Mouse (Mus musculus): ENCODE measurements around the gene S100z. TPM values are rescaled to one million over a fixed set of nuclear protein-coding genes. Genes with fewer than 3 reads are reported as not detected.

The S100z gene
- polyA plus RNA-seq (2014; fragmentation: Nextera tagmentation; extraction: Ambion mirVana) = not detected in 2 replicates

GRCm38 (mm10) chr13:95478671-95479413, at the start of gene S100z:
TSS of gene S100z (minus strand) at chr13:95478721.
- H3K9ac ChIP-seq (ENCODE audit: low read length) = no peak within 1 kb of the TSS
- no peak within 1 kb of the TSS for H3K4me3 ChIP-seq (ENCODE audit: low read depth, low read length)
- no peak for ATAC-seq (ENCODE audit: insufficient number of reproducible peaks, low FRiP score, low TSS enrichment, low read depth)
- no peaks in the 10 kb centered on the region for H3K27me3 ChIP-seq (ENCODE audit: control insufficient read depth, insufficient read depth, low read length)
- no peaks in the 10 kb centered on the region for H3K36me3 ChIP-seq (ENCODE audit: control insufficient read depth, insufficient read depth, low read length)
- no peak for DNase-seq (ENCODE audit: low spot score)
- H3K4me2 ChIP-seq (ENCODE audit: low read depth, severe bottlenecking) = no peak within 1 kb of the TSS
- no peak within 1 kb of the TSS for H3K27ac ChIP-seq (replicated peaks; ENCODE audit: low read depth, low read length)
- WGBS = 85% methylated on average over 21 of the region's 21 CpGs
- no peaks in the 10 kb centered on the region for H3K4me1 ChIP-seq (ENCODE audit: control insufficient read depth, insufficient read depth, low read length)
- H3K9me3 ChIP-seq (ENCODE audit: control insufficient read depth, low read length) = no peaks in the 10 kb centered on the region

- H3K27me3 ChIP-seq (ENCODE audit: control insufficient read depth, insufficient read depth, low read length) = peaks cover 32% of the 10 kb centered on the region
- no peaks in the 10 kb centered on the region for H3K36me3 ChIP-seq (ENCODE audit: control insufficient read depth, insufficient read depth, low read length)
- H3K9me3 ChIP-seq (ENCODE audit: control insufficient read depth, low read length) = no peaks in the 10 kb centered on the region
- 1% methylated on average over 54 of the region's 54 CpGs for WGBS
- H3K9ac ChIP-seq (ENCODE audit: low read length) = no peak within 1 kb of the TSS
- peak; percentile 63 for DNase-seq (ENCODE audit: low spot score)
- H3K4me3 ChIP-seq (ENCODE audit: low read depth, low read length) = peak within 1 kb of the TSS; percentile 35
- H3K27ac ChIP-seq (replicated peaks; ENCODE audit: low read depth, low read length) = no peak within 1 kb of the TSS
- peak within 1 kb of the TSS; percentile 80 for H3K4me2 ChIP-seq (ENCODE audit: low read depth, severe bottlenecking)
- peak; percentile 60; the same call in 1 of the 2 replicates for ATAC-seq (ENCODE audit: insufficient number of reproducible peaks, low FRiP score, low TSS enrichment, low read depth)
- H3K4me1 ChIP-seq (ENCODE audit: control insufficient read depth, insufficient read depth, low read length) = peaks cover 9% of the 10 kb centered on the region
These were observed 46.4 kb upstream of the S100z start, which contains the start of gene F2rl1 for GRCm38 (mm10) chr13:95524674-95525491. TSS of gene F2rl1 (minus strand) at chr13:95525227.

- Histone ChIP-seq H3K27me3 (ENCODE audit: control insufficient read depth, insufficient read depth, low read length) (peaks cover 32% of the 10 kb centered on the region), H3K4me2 (ENCODE audit: low read depth, severe bottlenecking) (peak overlapping the region; percentile 80), H3K4me1 (ENCODE audit: control insufficient read depth, insufficient read depth, low read length) (peaks cover 9% of the 10 kb centered on the region), H3K9ac (ENCODE audit: low read length) (no peak overlapping the region), H3K4me3 (ENCODE audit: low read depth, low read length) (peak overlapping the region; percentile 35), H3K27ac (replicated peaks; ENCODE audit: low read depth, low read length) (no peak overlapping the region), H3K36me3 (ENCODE audit: control insufficient read depth, insufficient read depth, low read length) (no peaks in the 10 kb centered on the region), H3K9me3 (ENCODE audit: control insufficient read depth, low read length) (no peaks in the 10 kb centered on the region)
- WGBS = under 1% methylated on average over 13 of the region's 13 CpGs
- no peak for ATAC-seq (ENCODE audit: insufficient number of reproducible peaks, low FRiP score, low TSS enrichment, low read depth)
- DNase-seq (ENCODE audit: low spot score) = peak; percentile 58
These were observed 45.8 kb upstream of the S100z start for GRCm38 (mm10) chr13:95524424-95524673.

- Histone ChIP-seq H3K27me3 (ENCODE audit: control insufficient read depth, insufficient read depth, low read length) (peaks cover 32% of the 10 kb centered on the region), H3K9me3 (ENCODE audit: control insufficient read depth, low read length) (no peaks in the 10 kb centered on the region), H3K4me1 (ENCODE audit: control insufficient read depth, insufficient read depth, low read length) (peaks cover 9% of the 10 kb centered on the region), H3K27ac (replicated peaks; ENCODE audit: low read depth, low read length) (no peak overlapping the region), H3K4me2 (ENCODE audit: low read depth, severe bottlenecking) (peak overlapping the region; percentile 80), H3K9ac (ENCODE audit: low read length) (no peak overlapping the region), H3K4me3 (ENCODE audit: low read depth, low read length) (peak overlapping the region; percentile 35), H3K36me3 (ENCODE audit: control insufficient read depth, insufficient read depth, low read length) (no peaks in the 10 kb centered on the region)
- 1% methylated on average over 29 of the region's 29 CpGs for WGBS
- ATAC-seq (ENCODE audit: insufficient number of reproducible peaks, low FRiP score, low TSS enrichment, low read depth) (no peak), DNase-seq (ENCODE audit: low spot score) (peak; percentile 55)
These were observed 45.3 kb upstream of the S100z start for GRCm38 (mm10) chr13:95523659-95524423.

- H3K4me3 ChIP-seq (ENCODE audit: low read depth, low read length) = no peak overlapping the region
- no peaks in the 10 kb centered on the region for H3K36me3 ChIP-seq (ENCODE audit: control insufficient read depth, insufficient read depth, low read length)
- H3K4me1 ChIP-seq (ENCODE audit: control insufficient read depth, insufficient read depth, low read length) = peaks cover 9% of the 10 kb centered on the region
- no peak overlapping the region for H3K27ac ChIP-seq (replicated peaks; ENCODE audit: low read depth, low read length)
- H3K27me3 ChIP-seq (ENCODE audit: control insufficient read depth, insufficient read depth, low read length) = peaks cover 32% of the 10 kb centered on the region
- WGBS = 86% methylated on average over 10 of the region's 10 CpGs
- DNase-seq (ENCODE audit: low spot score) = no peak
- H3K9me3 ChIP-seq (ENCODE audit: control insufficient read depth, low read length) = no peaks in the 10 kb centered on the region
- H3K4me2 ChIP-seq (ENCODE audit: low read depth, severe bottlenecking) = no peak overlapping the region
- ATAC-seq (ENCODE audit: insufficient number of reproducible peaks, low FRiP score, low TSS enrichment, low read depth) = no peak
- H3K9ac ChIP-seq (ENCODE audit: low read length) = no peak overlapping the region
These were observed 43.7 kb upstream of the S100z start for GRCm38 (mm10) chr13:95522176-95522575.

GRCm38 (mm10) chr13:95521029-95521428, 42.5 kb upstream of the S100z start:
- Histone ChIP-seq H3K36me3 (ENCODE audit: control insufficient read depth, insufficient read depth, low read length) (no peaks in the 10 kb centered on the region), H3K9me3 (ENCODE audit: control insufficient read depth, low read length) (no peaks in the 10 kb centered on the region), H3K4me1 (ENCODE audit: control insufficient read depth, insufficient read depth, low read length) (peaks cover 9% of the 10 kb centered on the region), H3K9ac (ENCODE audit: low read length) (no peak overlapping the region), H3K4me2 (ENCODE audit: low read depth, severe bottlenecking) (no peak overlapping the region), H3K4me3 (ENCODE audit: low read depth, low read length) (no peak overlapping the region), H3K27me3 (ENCODE audit: control insufficient read depth, insufficient read depth, low read length) (peaks cover 22% of the 10 kb centered on the region), H3K27ac (replicated peaks; ENCODE audit: low read depth, low read length) (no peak overlapping the region)
- ATAC-seq (ENCODE audit: insufficient number of reproducible peaks, low FRiP score, low TSS enrichment, low read depth) (no peak), DNase-seq (ENCODE audit: low spot score) (no peak)
- WGBS = 85% methylated on average over 6 of the region's 6 CpGs

- 85% methylated on average over 4 of the region's 4 CpGs for WGBS
- Histone ChIP-seq H3K4me2 (ENCODE audit: low read depth, severe bottlenecking) (no peak overlapping the region), H3K27me3 (ENCODE audit: control insufficient read depth, insufficient read depth, low read length) (no peaks in the 10 kb centered on the region), H3K4me3 (ENCODE audit: low read depth, low read length) (no peak overlapping the region), H3K4me1 (ENCODE audit: control insufficient read depth, insufficient read depth, low read length) (no peaks in the 10 kb centered on the region), H3K9me3 (ENCODE audit: control insufficient read depth, low read length) (no peaks in the 10 kb centered on the region), H3K9ac (ENCODE audit: low read length) (no peak overlapping the region), H3K36me3 (ENCODE audit: control insufficient read depth, insufficient read depth, low read length) (no peaks in the 10 kb centered on the region), H3K27ac (replicated peaks; ENCODE audit: low read depth, low read length) (no peak overlapping the region)
- no peak for DNase-seq (ENCODE audit: low spot score)
- ATAC-seq (ENCODE audit: insufficient number of reproducible peaks, low FRiP score, low TSS enrichment, low read depth) = no peak
These were observed 36.2 kb upstream of the S100z start for GRCm38 (mm10) chr13:95514756-95515155.

GRCm38 (mm10) chr13:95510054-95510453, 31.5 kb upstream of the S100z start:
- H3K4me3 ChIP-seq (ENCODE audit: low read depth, low read length) = no peak overlapping the region
- ATAC-seq (ENCODE audit: insufficient number of reproducible peaks, low FRiP score, low TSS enrichment, low read depth) (no peak), DNase-seq (ENCODE audit: low spot score) (no peak)
- H3K9ac ChIP-seq (ENCODE audit: low read length) = no peak overlapping the region
- 87% methylated on average over 5 of the region's 5 CpGs for WGBS
- H3K4me1 ChIP-seq (ENCODE audit: control insufficient read depth, insufficient read depth, low read length) = no peaks in the 10 kb centered on the region
- no peaks in the 10 kb centered on the region for H3K27me3 ChIP-seq (ENCODE audit: control insufficient read depth, insufficient read depth, low read length)
- no peaks in the 10 kb centered on the region for H3K9me3 ChIP-seq (ENCODE audit: control insufficient read depth, low read length)
- H3K27ac ChIP-seq (replicated peaks; ENCODE audit: low read depth, low read length) = no peak overlapping the region
- H3K4me2 ChIP-seq (ENCODE audit: low read depth, severe bottlenecking) = no peak overlapping the region
- H3K36me3 ChIP-seq (ENCODE audit: control insufficient read depth, insufficient read depth, low read length) = no peaks in the 10 kb centered on the region

Measured in limb, embryonic 11.5 days (tissue).